23 mouse cellular contexts compared by ENCODE assay signal in the genomic region with DNA sequence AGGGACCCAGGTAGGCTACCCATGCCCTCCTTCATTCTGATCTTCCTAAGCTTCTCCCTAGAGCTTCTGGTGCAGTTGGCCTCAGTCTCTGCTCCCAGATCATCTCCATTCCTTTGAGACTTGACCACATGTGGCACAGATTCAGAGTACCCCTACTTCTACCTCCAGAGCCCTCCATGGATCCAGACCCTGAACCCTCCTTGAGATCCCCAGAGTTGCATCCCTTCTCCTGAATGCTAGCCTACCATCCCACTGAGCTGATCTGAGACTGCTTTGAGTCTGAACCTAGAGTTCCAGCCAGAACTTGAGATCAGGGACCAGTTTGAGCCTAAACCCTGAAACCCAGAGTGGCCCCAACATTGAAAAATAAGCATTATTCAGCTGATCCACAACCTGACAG.
"Had no signal": no experiment of that assay in that cellular context is flagged by ENCODE, and none has a peak within 500 bp of the region (broad histone marks: within the 10 kb centered on the region; RNA-seq: fewer than 3 reads in every experiment).

No protein-coding gene starts in this region.

- H3K9me3 ChIP-seq: heart, embryonic 13.5 days; heart, embryonic 15.5 days; hindbrain, embryonic 10.5 days; hindbrain, embryonic 12.5 days; intestine, embryonic 15.5 days; limb, embryonic 10.5 days; limb, embryonic 12.5 days had no signal

- H3K27ac ChIP-seq: gastrocnemius, adult 2 months; heart, adult 2 months; heart, embryonic 13.5 days; heart, embryonic 15.5 days; hindbrain, embryonic 10.5 days; hindbrain, embryonic 12.5 days; hindbrain, embryonic 14.5 days; intestine, embryonic 15.5 days; layer of hippocampus, adult 2 months; left cerebral cortex, adult 2 months; limb, embryonic 10.5 days; limb, embryonic 12.5 days had no signal

- H3K4me3 ChIP-seq: gastrocnemius, adult 2 months; heart, adult 2 months; heart, embryonic 13.5 days; heart, embryonic 15.5 days; hindbrain, embryonic 10.5 days; hindbrain, embryonic 12.5 days; intestine, embryonic 15.5 days; layer of hippocampus, adult 2 months; left cerebral cortex, adult 2 months; limb, embryonic 10.5 days; limb, embryonic 12.5 days had no signal

- H3K36me3 ChIP-seq: heart, embryonic 13.5 days; heart, embryonic 15.5 days; hindbrain, embryonic 10.5 days; hindbrain, embryonic 12.5 days; intestine, embryonic 15.5 days; limb, embryonic 10.5 days; limb, embryonic 12.5 days had no signal

- ATAC-seq: inflammation-experienced regulatory T-cells, adult 6 months had no signal

- H3K4me2 ChIP-seq: heart, embryonic 11.5 days; intestine, embryonic 15.5 days; limb, embryonic 12.5 days had no signal

- H3K9ac ChIP-seq: heart, embryonic 13.5 days; heart, embryonic 15.5 days; hindbrain, embryonic 12.5 days; hindbrain, embryonic 14.5 days; intestine, embryonic 15.5 days; limb, embryonic 12.5 days had no signal

- H3K4me1 ChIP-seq: hindbrain, embryonic 12.5 days; intestine, embryonic 15.5 days had no signal

- DNase-seq: gastrocnemius, adult 2 months; gastrocnemius, postnatal 10 days; gastrocnemius, postnatal 25 days; heart, adult 2 months; heart, postnatal 14 days; heart, postnatal 4 days; kidney, adult 18-20 months; kidney, adult 8-10 months; kidney, postnatal 10 days; kidney, postnatal 25 days; liver had no signal

- H3K27me3 ChIP-seq: heart, embryonic 13.5 days; heart, embryonic 15.5 days; hindbrain, embryonic 12.5 days; intestine, embryonic 15.5 days; limb, embryonic 12.5 days had no signal
